Mouse (Mus musculus): Measurements from ENCODE around the gene Gm48552. TPM values are rescaled to one million over a fixed set of nuclear protein-coding genes. Genes with fewer than 3 reads are reported as not detected.

The Gm48552 gene
- total and polyA plus RNA-seq, 2 experiments from 2014 or later = 4.0 to 7.5 TPM

DNA sequence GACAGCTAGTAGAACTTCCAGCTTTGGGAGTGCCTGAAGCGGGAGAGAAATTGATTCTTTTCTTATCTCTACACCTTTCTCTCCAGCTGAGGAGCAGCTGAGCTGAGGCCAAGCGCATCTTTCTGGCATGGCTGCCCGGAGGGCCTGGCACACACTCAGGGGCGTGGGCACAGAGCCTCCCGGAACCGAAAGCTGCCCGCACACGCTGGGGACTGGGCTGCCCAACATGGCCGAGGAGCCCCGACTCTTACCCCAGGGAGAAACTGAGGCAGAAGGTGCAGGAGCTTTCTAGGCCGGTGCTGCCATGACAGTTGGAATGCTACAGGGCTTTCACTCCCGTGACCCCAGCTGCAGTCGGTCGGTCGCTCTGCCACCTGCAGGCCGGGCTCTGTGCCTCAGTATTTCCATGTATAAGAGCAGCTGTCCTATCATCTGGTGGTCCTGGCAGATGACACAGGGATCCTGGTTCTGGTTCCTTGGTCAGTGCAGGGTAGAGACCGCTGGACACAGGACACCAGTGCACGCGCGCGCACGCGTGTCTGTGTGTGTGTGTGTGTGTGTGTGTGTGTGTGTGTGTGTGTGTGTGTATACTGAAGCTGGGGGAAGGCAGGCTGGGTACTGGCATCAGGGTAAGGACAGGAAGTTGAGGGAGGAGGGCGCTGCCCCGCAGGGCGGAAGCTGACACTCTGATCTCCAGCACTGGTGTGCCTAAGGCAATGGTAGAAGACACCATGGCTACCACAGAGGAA, 44.9 kb downstream of the Gm48552 start:
- H3K27me3 ChIP-seq (ENCODE audit: insufficient read depth, low read length) = no peaks in the 10 kb centered on the region
- H3K27ac ChIP-seq = peak overlapping the region; percentile 37; the same call in 1 of the 2 replicates
- peak overlapping the region; percentile 51 for H3K4me2 ChIP-seq (ENCODE audit: low read depth, low read length)
- H3K9me3 ChIP-seq (ENCODE audit: low read length) = no peaks in the 10 kb centered on the region
- ATAC-seq = no peak
- DNase-seq (ENCODE audit: low spot score) = no peak
- peaks cover 31% of the 10 kb centered on the region for H3K4me1 ChIP-seq (ENCODE audit: insufficient read depth, low read length)
- H3K9ac ChIP-seq (replicated peaks; ENCODE audit: low read length) = no peak overlapping the region
- TF ChIP-seq CTCF (IDR thresholded peaks at IDR 0.05; ENCODE audit: low read depth) = peak; percentile 44
- no peaks in the 10 kb centered on the region for H3K36me3 ChIP-seq (ENCODE audit: insufficient read depth, low read length)
- 51% methylated on average over 26 of the region's 26 CpGs for WGBS
- no peak overlapping the region for H3K4me3 ChIP-seq (ENCODE audit: low read length)

DNA sequence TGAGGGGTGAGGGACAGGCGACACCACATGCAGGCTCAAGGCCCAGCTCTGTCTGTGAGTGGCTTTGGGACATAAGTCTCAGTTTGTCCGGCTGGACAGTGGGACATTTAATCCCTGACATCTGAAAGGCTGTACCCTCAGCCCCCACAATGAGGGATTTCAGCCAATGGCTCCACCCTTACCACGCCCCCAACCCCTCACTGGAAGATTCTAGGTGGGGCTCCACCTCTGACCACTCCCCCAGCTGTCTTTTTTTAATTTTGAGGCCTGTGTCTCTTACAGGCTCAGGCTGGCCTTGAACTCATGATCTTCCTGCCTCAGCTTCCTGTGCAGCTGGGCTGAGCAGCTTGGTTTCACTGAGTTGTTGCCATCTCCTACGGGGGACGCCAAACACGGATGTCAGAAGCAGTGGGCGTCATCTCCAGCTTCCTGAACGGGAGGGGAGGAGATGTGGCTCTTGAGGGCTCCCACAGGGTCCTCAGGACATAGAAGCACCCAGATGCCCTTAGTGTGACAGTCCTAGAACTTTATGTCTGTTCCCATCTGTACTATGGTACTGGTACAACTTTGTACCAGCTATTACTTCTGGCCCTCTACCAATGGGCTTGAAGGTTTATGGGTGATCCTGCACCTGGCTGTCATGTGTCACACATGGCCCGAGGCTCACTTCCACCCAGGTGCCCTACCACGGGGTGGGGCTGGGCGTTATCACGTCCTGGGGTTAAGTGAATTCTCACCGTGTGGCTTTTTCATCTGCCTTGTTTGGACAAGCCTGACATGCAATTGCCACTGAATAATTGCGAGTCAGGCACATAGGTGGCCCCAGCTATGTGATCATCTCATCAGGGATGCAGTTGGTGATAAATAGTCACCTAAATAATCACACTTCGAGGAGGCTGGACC, 45.8 kb downstream of the Gm48552 start:
- no peak overlapping the region for H3K4me3 ChIP-seq (ENCODE audit: low read length)
- no peak overlapping the region for H3K4me2 ChIP-seq (ENCODE audit: low read depth, low read length)
- DNase-seq (ENCODE audit: low spot score) (no peak), ATAC-seq (no peak)
- peak overlapping the region; percentile 65 for H3K27ac ChIP-seq
- WGBS = 61% methylated on average over 15 of the region's 15 CpGs
- H3K4me1 ChIP-seq (ENCODE audit: insufficient read depth, low read length) = peaks cover 27% of the 10 kb centered on the region; the same call in 1 of the 2 replicates
- H3K9ac ChIP-seq (replicated peaks; ENCODE audit: low read length) = no peak overlapping the region
- TF ChIP-seq CTCF (IDR thresholded peaks at IDR 0.05; ENCODE audit: low read depth) = no peak
- H3K27me3 ChIP-seq (ENCODE audit: insufficient read depth, low read length) = no peaks in the 10 kb centered on the region
- no peaks in the 10 kb centered on the region for H3K36me3 ChIP-seq (ENCODE audit: insufficient read depth, low read length)
- H3K9me3 ChIP-seq (ENCODE audit: low read length) = no peaks in the 10 kb centered on the region

DNA sequence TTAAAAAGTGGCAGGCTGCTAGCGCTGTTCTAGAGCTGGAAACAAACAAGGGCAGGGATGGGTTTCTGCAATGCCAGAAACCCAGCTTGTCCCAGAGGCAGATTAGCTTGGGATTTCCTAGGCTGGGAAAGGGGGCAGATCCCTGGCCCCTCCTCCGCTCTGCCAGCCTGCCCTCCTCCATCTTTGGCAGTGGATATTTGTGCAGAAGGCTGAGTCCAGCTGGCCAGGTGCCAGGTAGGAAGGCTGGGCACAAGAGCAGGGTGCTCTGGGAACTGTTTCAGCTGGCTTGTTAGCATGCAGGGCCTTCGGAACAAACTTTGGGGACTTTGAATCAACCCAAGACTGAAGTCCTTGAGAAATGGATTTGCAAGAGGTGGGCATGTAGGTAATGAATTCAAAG, 46.6 kb downstream of the Gm48552 start:
- 36% methylated on average over 3 of the region's 3 CpGs for WGBS
- Histone ChIP-seq H3K9ac (replicated peaks; ENCODE audit: low read length) (no peak overlapping the region), H3K4me3 (ENCODE audit: low read length) (no peak overlapping the region), H3K36me3 (ENCODE audit: insufficient read depth, low read length) (no peaks in the 10 kb centered on the region), H3K27ac (peak overlapping the region; percentile 65), H3K4me1 (ENCODE audit: insufficient read depth, low read length) (peaks cover 27% of the 10 kb centered on the region; the same call in 1 of the 2 replicates), H3K9me3 (ENCODE audit: low read length) (no peaks in the 10 kb centered on the region), H3K27me3 (ENCODE audit: insufficient read depth, low read length) (no peaks in the 10 kb centered on the region), H3K4me2 (ENCODE audit: low read depth, low read length) (no peak overlapping the region)
- peak; percentile 46 for ATAC-seq
- DNase-seq (ENCODE audit: low spot score) = peak; percentile 91
- no peak for TF ChIP-seq CTCF (IDR thresholded peaks at IDR 0.05; ENCODE audit: low read depth)

Small RNA genes within 50 kb of the gene (microRNA-seq; reads per million reads assigned to microRNA genes)
- gene Mir1191b (0.72 to 1.4 reads per million in 2 experiments), gene Mir6913 (0 to 0.71 reads per million in 2 experiments)

Other genes with a start within 250 kb of the Gm48552 start
Only the 30 nearest of the 34 such genes appear.
- gene Eef2, start 212.4 kb upstream of the Gm48552 start, total RNA-seq (2014; rRNA removed) = 2,095 and 2,196 TPM in 2 replicates
- 422 and 434 TPM in 2 replicates for gene Eef2, start 212.4 kb upstream of the Gm48552 start, polyA plus RNA-seq (2015; fragmentation: Nextera tagmentation; extraction: Ambion mirVana)
- gene Dapk3, start 206.0 kb upstream of the Gm48552 start, total RNA-seq (2014; rRNA removed) = 69.7 and 80.9 TPM in 2 replicates
- 52.3 and 56.1 TPM in 2 replicates for gene Dapk3, start 206.0 kb upstream of the Gm48552 start, polyA plus RNA-seq (2015; fragmentation: Nextera tagmentation; extraction: Ambion mirVana)
- gene 4930442H23Rik, start 205.2 kb upstream of the Gm48552 start, total RNA-seq (2014; rRNA removed) = not detected in 2 replicates
- 0.26 TPM in 1 of 2 replicates, not detected in the other for gene 4930442H23Rik, start 205.2 kb upstream of the Gm48552 start, polyA plus RNA-seq (2015; fragmentation: Nextera tagmentation; extraction: Ambion mirVana)
- gene Nmrk2, start 187.0 kb upstream of the Gm48552 start, total RNA-seq (2014; rRNA removed) = 0.31 and 0.58 TPM in 2 replicates
- 0.15 and 0.25 TPM in 2 replicates for gene Nmrk2, start 187.0 kb upstream of the Gm48552 start, polyA plus RNA-seq (2015; fragmentation: Nextera tagmentation; extraction: Ambion mirVana)
- 169 and 197 TPM in 2 replicates for gene Atcay, start 158.2 kb upstream of the Gm48552 start, total RNA-seq (2014; rRNA removed)
- gene Atcay, start 158.2 kb upstream of the Gm48552 start, polyA plus RNA-seq (2015; fragmentation: Nextera tagmentation; extraction: Ambion mirVana) = 66.7 and 70.2 TPM in 2 replicates
- 64.1 and 89.3 TPM in 2 replicates for gene Zfr2, start 155.8 kb upstream of the Gm48552 start, total RNA-seq (2014; rRNA removed)
- 21.7 and 21.9 TPM in 2 replicates for gene Zfr2, start 155.8 kb upstream of the Gm48552 start, polyA plus RNA-seq (2015; fragmentation: Nextera tagmentation; extraction: Ambion mirVana)
- 86.9 and 121 TPM in 2 replicates for gene Matk, start 136.1 kb upstream of the Gm48552 start, total RNA-seq (2014; rRNA removed)
- gene Matk, start 136.1 kb upstream of the Gm48552 start, polyA plus RNA-seq (2015; fragmentation: Nextera tagmentation; extraction: Ambion mirVana) = 82.3 and 82.7 TPM in 2 replicates
- 106 and 113 TPM in 2 replicates for gene Mrpl54, start 122.1 kb upstream of the Gm48552 start, total RNA-seq (2014; rRNA removed)
- 159 and 170 TPM in 2 replicates for gene Mrpl54, start 122.1 kb upstream of the Gm48552 start, polyA plus RNA-seq (2015; fragmentation: Nextera tagmentation; extraction: Ambion mirVana)
- gene Apba3, start 122.0 kb upstream of the Gm48552 start, total RNA-seq (2014; rRNA removed) = 61.0 and 63.6 TPM in 2 replicates
- 24.0 and 27.6 TPM in 2 replicates for gene Apba3, start 122.0 kb upstream of the Gm48552 start, polyA plus RNA-seq (2015; fragmentation: Nextera tagmentation; extraction: Ambion mirVana)
- gene Tjp3, start 97.4 kb upstream of the Gm48552 start, total RNA-seq (2014; rRNA removed) = 2.9 and 6.0 TPM in 2 replicates
- gene Tjp3, start 97.4 kb upstream of the Gm48552 start, polyA plus RNA-seq (2015; fragmentation: Nextera tagmentation; extraction: Ambion mirVana) = 3.9 and 5.2 TPM in 2 replicates
- 223 and 242 TPM in 2 replicates for gene Pip5k1c, start 96.0 kb upstream of the Gm48552 start, total RNA-seq (2014; rRNA removed)
- gene Pip5k1c, start 96.0 kb upstream of the Gm48552 start, polyA plus RNA-seq (2015; fragmentation: Nextera tagmentation; extraction: Ambion mirVana) = 97.4 and 108 TPM in 2 replicates
- gene Cactin, start 67.9 kb upstream of the Gm48552 start, total RNA-seq (2014; rRNA removed) = 24.3 and 46.2 TPM in 2 replicates
- gene Cactin, start 67.9 kb upstream of the Gm48552 start, polyA plus RNA-seq (2015; fragmentation: Nextera tagmentation; extraction: Ambion mirVana) = 19.6 and 20.2 TPM in 2 replicates
- 2.6 TPM in 2 replicates for gene Tbxa2r, start 60.3 kb upstream of the Gm48552 start, total RNA-seq (2014; rRNA removed)
- 4.0 and 4.3 TPM in 2 replicates for gene Tbxa2r, start 60.3 kb upstream of the Gm48552 start, polyA plus RNA-seq (2015; fragmentation: Nextera tagmentation; extraction: Ambion mirVana)
- gene Gipc3, start 45.7 kb upstream of the Gm48552 start, total RNA-seq (2014; rRNA removed) = 0.16 TPM in 1 of 2 replicates, not detected in the other
- not detected in 2 replicates for gene Gipc3, start 45.7 kb upstream of the Gm48552 start, polyA plus RNA-seq (2015; fragmentation: Nextera tagmentation; extraction: Ambion mirVana)
- 20.8 and 28.5 TPM in 2 replicates for gene Hmg20b, start 38.5 kb upstream of the Gm48552 start, total RNA-seq (2014; rRNA removed)
- 36.8 and 41.1 TPM in 2 replicates for gene Hmg20b, start 38.5 kb upstream of the Gm48552 start, polyA plus RNA-seq (2015; fragmentation: Nextera tagmentation; extraction: Ambion mirVana)
- 34.4 and 38.1 TPM in 2 replicates for gene Mfsd12, start 31.5 kb upstream of the Gm48552 start, total RNA-seq (2014; rRNA removed)
- gene Mfsd12, start 31.5 kb upstream of the Gm48552 start, polyA plus RNA-seq (2015; fragmentation: Nextera tagmentation; extraction: Ambion mirVana) = 13.6 TPM in 2 replicates
- not detected in 2 replicates for gene 4930404N11Rik, start 23.2 kb upstream of the Gm48552 start, total RNA-seq (2014; rRNA removed)
- gene 4930404N11Rik, start 23.2 kb upstream of the Gm48552 start, polyA plus RNA-seq (2015; fragmentation: Nextera tagmentation; extraction: Ambion mirVana) = 0.25 and 0.99 TPM in 2 replicates
- 106 and 118 TPM in 2 replicates for gene Fzr1, start 10.5 kb upstream of the Gm48552 start, total RNA-seq (2014; rRNA removed)
- 131 and 134 TPM in 2 replicates for gene Fzr1, start 10.5 kb upstream of the Gm48552 start, polyA plus RNA-seq (2015; fragmentation: Nextera tagmentation; extraction: Ambion mirVana)
- 146 TPM in 2 replicates for gene Dohh, start 4.6 kb upstream of the Gm48552 start, total RNA-seq (2014; rRNA removed)
- 111 and 114 TPM in 2 replicates for gene Dohh, start 4.6 kb upstream of the Gm48552 start, polyA plus RNA-seq (2015; fragmentation: Nextera tagmentation; extraction: Ambion mirVana)
- 2.1 and 3.3 TPM in 2 replicates for gene Gm48551, start 4.5 kb upstream of the Gm48552 start, total RNA-seq (2014; rRNA removed)
- gene Gm48551, start 4.5 kb upstream of the Gm48552 start, polyA plus RNA-seq (2015; fragmentation: Nextera tagmentation; extraction: Ambion mirVana) = 5.3 and 7.0 TPM in 2 replicates
- gene Smim24, start 4.0 kb downstream of the Gm48552 start, total RNA-seq (2014; rRNA removed) = 2.9 and 3.7 TPM in 2 replicates
- gene Smim24, start 4.0 kb downstream of the Gm48552 start, polyA plus RNA-seq (2015; fragmentation: Nextera tagmentation; extraction: Ambion mirVana) = 1.4 and 1.7 TPM in 2 replicates
- 17.2 and 26.5 TPM in 2 replicates for gene Nfic, start 66.6 kb downstream of the Gm48552 start, total RNA-seq (2014; rRNA removed)
- 33.8 and 34.6 TPM in 2 replicates for gene Nfic, start 66.6 kb downstream of the Gm48552 start, polyA plus RNA-seq (2015; fragmentation: Nextera tagmentation; extraction: Ambion mirVana)
- 93.9 and 128 TPM in 2 replicates for gene Celf5, start 93.7 kb downstream of the Gm48552 start, total RNA-seq (2014; rRNA removed)
- 40.1 and 43.2 TPM in 2 replicates for gene Celf5, start 93.7 kb downstream of the Gm48552 start, polyA plus RNA-seq (2015; fragmentation: Nextera tagmentation; extraction: Ambion mirVana)
- gene Ncln, start 107.4 kb downstream of the Gm48552 start, total RNA-seq (2014; rRNA removed) = 124 and 170 TPM in 2 replicates
- 66.3 and 66.5 TPM in 2 replicates for gene Ncln, start 107.4 kb downstream of the Gm48552 start, polyA plus RNA-seq (2015; fragmentation: Nextera tagmentation; extraction: Ambion mirVana)
- gene S1pr4, start 111.1 kb downstream of the Gm48552 start, total RNA-seq (2014; rRNA removed) = 0.40 and 1.3 TPM in 2 replicates
- gene S1pr4, start 111.1 kb downstream of the Gm48552 start, polyA plus RNA-seq (2015; fragmentation: Nextera tagmentation; extraction: Ambion mirVana) = 0.38 and 0.40 TPM in 2 replicates
- 2.5 and 9.8 TPM in 2 replicates for gene Gna15, start 135.2 kb downstream of the Gm48552 start, total RNA-seq (2014; rRNA removed)
- 1.2 and 1.9 TPM in 2 replicates for gene Gna15, start 135.2 kb downstream of the Gm48552 start, polyA plus RNA-seq (2015; fragmentation: Nextera tagmentation; extraction: Ambion mirVana)
- 121 and 139 TPM in 2 replicates for gene Gna11, start 156.2 kb downstream of the Gm48552 start, total RNA-seq (2014; rRNA removed)
- gene Gna11, start 156.2 kb downstream of the Gm48552 start, polyA plus RNA-seq (2015; fragmentation: Nextera tagmentation; extraction: Ambion mirVana) = 95.6 and 105 TPM in 2 replicates
- 611 and 635 TPM in 2 replicates for gene Aes, start 170.5 kb downstream of the Gm48552 start, total RNA-seq (2014; rRNA removed)
- gene Aes, start 170.5 kb downstream of the Gm48552 start, polyA plus RNA-seq (2015; fragmentation: Nextera tagmentation; extraction: Ambion mirVana) = 803 and 834 TPM in 2 replicates
- 28.8 and 41.8 TPM in 2 replicates for gene Tle2, start 185.6 kb downstream of the Gm48552 start, total RNA-seq (2014; rRNA removed)
- 43.7 and 45.5 TPM in 2 replicates for gene Tle2, start 185.6 kb downstream of the Gm48552 start, polyA plus RNA-seq (2015; fragmentation: Nextera tagmentation; extraction: Ambion mirVana)
- 5.3 and 5.4 TPM in 2 replicates for gene Tle6, start 212.1 kb downstream of the Gm48552 start, total RNA-seq (2014; rRNA removed)
- gene Tle6, start 212.1 kb downstream of the Gm48552 start, polyA plus RNA-seq (2015; fragmentation: Nextera tagmentation; extraction: Ambion mirVana) = 6.2 and 6.6 TPM in 2 replicates

Measured in hindbrain, postnatal 0 days (tissue).